Mouse (Mus musculus) lung, postnatal 25 days (tissue): ENCODE results near the gene U2af1.
"Not testable (repeated sequence)": the region's sequence is repeated elsewhere in the genome, so short reads cannot be mapped to it uniquely, and the experiment has no call there.

Experiments used
- DNase-seq: peaks from one replicate; pipeline ENCODE4 v3.0.0; 2022; ENCODE audit warnings: low spot score

U2af1 gene

DNA sequence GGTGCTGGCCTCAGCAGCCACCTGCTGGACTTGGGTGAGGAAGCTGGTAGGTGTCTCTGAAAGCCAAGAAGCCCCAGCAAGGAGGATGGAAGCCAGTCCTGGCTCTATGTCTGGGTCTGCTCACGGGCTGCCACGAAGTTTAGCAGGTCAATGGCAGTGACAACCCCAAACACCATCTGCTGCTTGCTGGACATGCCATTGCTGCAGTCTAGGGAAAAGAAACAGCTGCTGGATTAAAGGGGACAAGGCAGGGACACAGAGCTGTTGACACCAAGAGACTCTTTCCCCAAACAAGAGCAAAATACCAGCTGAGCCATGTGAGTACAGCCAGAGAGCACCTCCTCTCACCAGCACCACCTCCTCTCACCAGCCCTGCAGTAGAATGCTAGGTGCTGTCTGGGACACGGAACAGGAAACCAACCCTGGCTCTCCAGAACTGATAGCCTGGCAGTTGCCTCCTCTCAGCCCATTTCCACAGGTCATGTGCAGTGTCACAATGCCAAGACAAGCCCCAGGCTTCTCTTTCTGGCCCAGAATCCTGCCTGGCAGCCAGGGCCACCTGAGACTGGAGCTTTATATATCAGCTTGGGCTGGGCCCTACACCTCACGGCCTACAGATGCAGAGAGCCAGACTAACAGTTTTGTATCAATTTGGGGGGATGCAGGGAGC, 45.5 kb downstream of the U2af1 start:
- DNase-seq = no peak

DNA sequence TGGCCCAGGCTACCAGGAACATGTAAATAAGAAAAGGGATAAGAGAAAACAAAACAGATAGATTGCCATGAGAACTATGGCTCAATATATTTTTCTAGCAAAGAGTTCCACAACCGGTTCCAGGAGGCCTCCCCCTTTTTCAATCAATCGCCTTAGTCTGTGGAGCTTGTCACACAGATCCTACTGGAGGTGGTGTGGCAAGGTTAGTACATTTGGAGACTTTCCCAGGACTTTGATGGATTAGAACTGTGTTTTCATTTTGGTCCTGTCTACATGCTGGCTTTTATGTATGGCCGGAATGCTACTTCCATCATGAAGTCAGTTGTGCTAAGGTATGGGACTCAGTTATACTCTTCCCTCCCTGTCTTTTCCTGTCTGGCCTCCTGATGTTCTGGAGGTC, 48.8 kb downstream of the U2af1 start:
- DNase-seq = no peak

- DNase-seq = not testable (repeated sequence)
These were observed 49.5 kb downstream of the U2af1 start for GRCm38 (mm10) chr17:31609173-31609572.

DNA sequence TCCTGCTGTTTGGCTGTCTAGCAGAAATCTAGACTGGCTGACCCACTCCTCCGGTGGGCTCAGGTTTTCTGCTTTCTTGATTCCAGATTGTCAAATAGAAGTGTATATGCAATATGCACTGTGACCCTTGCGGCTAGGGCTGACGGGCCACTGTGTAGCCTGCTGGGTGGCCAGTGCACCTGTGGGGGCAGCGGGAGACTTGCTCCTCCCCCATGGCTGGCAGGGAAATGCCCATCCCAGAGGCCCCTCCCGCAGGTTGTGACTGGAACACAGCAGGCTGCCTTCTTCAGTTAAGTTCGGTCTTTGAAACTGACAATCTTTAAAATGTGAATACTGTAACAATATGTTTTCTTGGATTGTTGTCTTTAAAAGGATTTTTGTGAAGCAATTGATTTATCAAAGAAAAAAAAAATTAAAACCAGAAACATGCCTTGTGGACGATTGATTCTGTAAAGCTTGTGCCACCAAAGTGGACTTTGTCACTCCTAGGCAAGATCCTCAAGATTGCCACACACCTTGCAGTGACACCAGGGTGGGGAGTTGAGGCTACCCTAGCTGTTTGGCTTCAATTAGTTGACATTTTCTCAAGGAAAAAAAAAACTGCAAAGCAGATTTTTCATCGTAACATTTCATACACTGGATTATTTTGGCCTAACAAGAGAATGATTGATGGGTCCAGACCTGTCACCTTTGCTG, 51.3 kb downstream of the U2af1 start:
- no peak for DNase-seq

DNA sequence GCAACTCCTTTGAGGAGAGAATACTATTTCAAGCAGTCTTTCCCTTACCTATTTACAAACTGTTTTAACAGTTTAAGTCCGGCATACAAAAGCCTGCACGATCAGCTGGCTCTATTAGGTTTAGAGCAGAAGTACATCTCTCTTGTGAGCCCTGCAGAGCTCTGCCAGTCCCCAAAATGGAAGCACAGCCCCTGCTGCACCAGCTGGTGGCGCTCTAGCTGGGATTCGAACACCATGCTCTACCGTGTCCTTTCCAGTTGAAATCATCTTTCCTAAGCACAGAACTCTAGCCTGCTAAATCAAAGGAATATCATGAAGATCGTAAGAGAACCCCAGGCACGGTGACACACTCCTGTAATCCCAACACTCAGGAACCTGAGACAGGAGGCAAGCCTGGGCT, 52.3 kb downstream of the U2af1 start:
- no peak for DNase-seq

GRCm38 (mm10) chr17:31598593-31598992, 60.1 kb downstream of the U2af1 start:
- no peak for DNase-seq

DNA sequence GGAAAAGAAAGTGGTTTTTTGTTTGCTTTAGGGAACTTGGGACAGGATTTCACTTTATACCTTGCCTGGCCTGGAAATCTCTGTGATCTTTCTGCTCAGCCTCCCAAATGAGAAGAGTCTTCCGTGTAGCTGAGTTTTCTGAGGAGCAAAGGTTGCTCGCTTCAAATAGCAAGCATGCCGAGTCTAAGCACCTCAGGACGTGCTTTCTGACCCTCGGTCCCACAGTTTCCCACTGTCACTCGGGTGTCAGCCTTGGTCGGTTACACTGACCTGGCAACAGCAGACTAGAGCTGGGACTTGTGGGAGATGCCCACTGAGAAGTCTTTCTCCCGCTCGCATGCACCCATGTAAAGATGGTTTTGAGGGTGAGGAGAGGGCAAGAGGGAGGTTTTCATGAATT, 60.7 kb downstream of the U2af1 start:
- no peak for DNase-seq
